Mouse (Mus musculus): ENCODE results near the gene Ube2ql1. TPM values are rescaled to one million over a fixed set of nuclear protein-coding genes. Genes with fewer than 3 reads are reported as not detected.

Ube2ql1 gene
- polyA plus RNA-seq, 1 experiment from 2014 or later, result 30.4 TPM

Other genes with a start within 250 kb of the Ube2ql1 start
- 84.1 and 87.3 TPM in 2 replicates for gene Nsun2, start 206.1 kb downstream of the Ube2ql1 start, polyA plus RNA-seq (2015; fragmentation: Nextera tagmentation; extraction: Ambion mirVana)
- 8.4 and 8.5 TPM in 2 replicates for gene Tent4a, start 205.3 kb downstream of the Ube2ql1 start, polyA plus RNA-seq (2015; fragmentation: Nextera tagmentation; extraction: Ambion mirVana)
- gene Srd5a1, start 128.4 kb downstream of the Ube2ql1 start, polyA plus RNA-seq (2015; fragmentation: Nextera tagmentation; extraction: Ambion mirVana), result 24.1 and 28.3 TPM in 2 replicates
- gene Med10, start 62.5 kb upstream of the Ube2ql1 start, polyA plus RNA-seq (2015; fragmentation: Nextera tagmentation; extraction: Ambion mirVana), result 177 and 181 TPM in 2 replicates

Data from forebrain, embryonic 15.5 days (tissue).